Mouse (Mus musculus): Measurements from ENCODE around the gene Wdr83. TPM values are rescaled to one million over a fixed set of nuclear protein-coding genes. Genes with fewer than 3 reads are reported as not detected.
A peak's percentile ranks its signal among the peaks of the same experiment; 100 is the strongest.

The Wdr83 gene
- polyA plus RNA-seq, 1 experiment from 2014 or later = 50.5 TPM

DNA sequence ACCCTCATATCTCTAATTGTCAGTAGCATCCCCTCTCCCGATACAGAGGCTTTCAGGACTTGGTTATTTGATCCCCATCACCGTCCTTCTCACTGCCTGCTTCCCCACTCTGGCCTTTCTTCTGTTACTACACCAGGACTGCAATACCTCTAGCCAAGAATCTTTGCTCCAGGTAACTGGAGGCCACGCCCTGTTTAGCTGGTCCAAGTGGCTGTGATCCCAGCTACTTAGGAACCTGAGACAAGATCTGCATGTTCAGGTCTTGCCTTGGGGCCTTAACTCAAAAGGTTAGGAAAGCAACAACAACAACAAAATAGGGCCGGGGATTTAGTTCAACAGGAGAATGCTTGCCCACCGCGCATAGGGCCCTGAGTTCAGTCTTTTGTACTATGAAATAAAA, 37.5 kb downstream of the Wdr83 start:
- no peak for ATAC-seq (ENCODE audit: low FRiP score)
- Histone ChIP-seq H3K9me3 (no peaks in the 10 kb centered on the region), H3K9ac (no peak overlapping the region), H3K27ac (no peak overlapping the region), H3K4me1 (replicated peaks) (peaks cover 10% of the 10 kb centered on the region), H3K36me3 (peaks cover 82% of the 10 kb centered on the region), H3K4me3 (no peak overlapping the region), H3K4me2 (no peak overlapping the region), H3K27me3 (no peaks in the 10 kb centered on the region)
- 97% methylated on average over 6 of the region's 6 CpGs for WGBS

DNA sequence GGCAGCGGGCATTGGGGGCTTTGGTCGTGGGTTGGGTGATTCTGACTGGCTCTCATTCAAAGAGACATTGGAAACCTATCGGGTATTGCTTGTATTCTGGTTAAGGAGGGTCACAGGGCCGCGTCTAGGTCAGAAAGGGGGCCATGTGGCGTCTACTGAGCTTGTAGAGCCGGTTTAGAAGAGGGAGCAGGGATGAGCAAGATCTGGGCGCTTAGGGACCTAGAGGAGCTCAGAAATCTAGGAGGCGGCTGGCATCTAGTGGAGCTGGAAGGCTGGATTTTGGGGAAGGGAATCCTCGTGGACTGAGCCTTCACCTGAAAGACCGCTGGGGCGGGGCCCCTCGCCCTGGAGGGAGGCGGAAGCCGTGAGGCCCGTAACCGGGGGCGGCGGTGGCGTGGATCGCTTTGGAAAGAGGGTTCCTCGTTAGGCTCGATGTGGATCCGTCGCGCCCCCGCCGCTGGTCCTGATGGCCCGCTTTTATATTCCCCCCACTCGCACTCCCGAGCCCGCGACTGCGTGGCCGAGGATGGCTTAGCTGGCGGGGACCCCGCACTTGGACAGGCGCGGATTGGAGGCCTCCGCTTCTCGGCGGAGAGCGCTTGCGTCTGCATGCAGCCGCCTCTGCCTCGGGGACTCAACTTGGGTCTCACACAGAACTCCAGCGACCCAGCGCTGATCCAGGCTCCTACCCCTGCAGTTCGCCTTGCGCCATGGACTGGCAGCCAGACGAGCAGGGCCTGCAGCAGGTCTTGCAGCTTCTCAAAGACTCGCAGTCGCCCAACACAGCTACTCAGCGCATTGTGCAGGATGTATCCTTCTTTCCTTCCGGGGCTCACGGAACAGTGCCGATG, 43.2 kb downstream of the Wdr83 start:
- Histone ChIP-seq H3K4me2 (peak overlapping the region; percentile 97), H3K4me3 (peak overlapping the region; percentile 82), H3K27me3 (no peaks in the 10 kb centered on the region), H3K36me3 (peaks cover 31% of the 10 kb centered on the region), H3K9ac (peak overlapping the region; percentile 95), H3K27ac (peak overlapping the region; percentile 99), H3K9me3 (no peaks in the 10 kb centered on the region), H3K4me1 (replicated peaks) (peaks cover 32% of the 10 kb centered on the region)
- peak; percentile 10; the same call in 1 of the 2 replicates for ATAC-seq (ENCODE audit: low FRiP score)
- under 1% methylated on average over 47 of the region's 57 CpGs for WGBS

DNA sequence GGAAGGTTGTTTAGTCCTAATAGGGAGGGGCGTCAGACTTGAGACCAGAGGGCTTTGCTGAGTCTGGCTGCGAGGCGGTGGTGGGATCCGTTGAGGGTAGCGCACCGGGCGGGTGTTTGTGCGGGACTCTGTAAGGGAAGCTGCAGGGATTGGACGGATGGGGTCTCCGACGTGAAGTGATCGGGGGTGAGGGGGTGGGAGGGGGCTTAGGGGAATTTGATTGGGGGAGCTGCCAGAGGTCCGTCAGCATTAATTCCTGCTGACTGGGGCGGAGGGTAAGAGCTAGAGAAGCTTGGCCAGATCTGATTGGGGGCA, 43.8 kb downstream of the Wdr83 start:
- H3K9ac ChIP-seq = peak overlapping the region; percentile 95
- peaks cover 32% of the 10 kb centered on the region for H3K4me1 ChIP-seq (replicated peaks)
- peak overlapping the region; percentile 97 for H3K4me2 ChIP-seq
- peak overlapping the region; percentile 99 for H3K27ac ChIP-seq
- no peaks in the 10 kb centered on the region for H3K27me3 ChIP-seq
- WGBS = under 1% methylated on average over 14 of the region's 14 CpGs
- H3K36me3 ChIP-seq = peaks cover 32% of the 10 kb centered on the region
- H3K4me3 ChIP-seq = peak overlapping the region; percentile 82
- H3K9me3 ChIP-seq = no peaks in the 10 kb centered on the region
- peak; percentile 71 for ATAC-seq (ENCODE audit: low FRiP score)

DNA sequence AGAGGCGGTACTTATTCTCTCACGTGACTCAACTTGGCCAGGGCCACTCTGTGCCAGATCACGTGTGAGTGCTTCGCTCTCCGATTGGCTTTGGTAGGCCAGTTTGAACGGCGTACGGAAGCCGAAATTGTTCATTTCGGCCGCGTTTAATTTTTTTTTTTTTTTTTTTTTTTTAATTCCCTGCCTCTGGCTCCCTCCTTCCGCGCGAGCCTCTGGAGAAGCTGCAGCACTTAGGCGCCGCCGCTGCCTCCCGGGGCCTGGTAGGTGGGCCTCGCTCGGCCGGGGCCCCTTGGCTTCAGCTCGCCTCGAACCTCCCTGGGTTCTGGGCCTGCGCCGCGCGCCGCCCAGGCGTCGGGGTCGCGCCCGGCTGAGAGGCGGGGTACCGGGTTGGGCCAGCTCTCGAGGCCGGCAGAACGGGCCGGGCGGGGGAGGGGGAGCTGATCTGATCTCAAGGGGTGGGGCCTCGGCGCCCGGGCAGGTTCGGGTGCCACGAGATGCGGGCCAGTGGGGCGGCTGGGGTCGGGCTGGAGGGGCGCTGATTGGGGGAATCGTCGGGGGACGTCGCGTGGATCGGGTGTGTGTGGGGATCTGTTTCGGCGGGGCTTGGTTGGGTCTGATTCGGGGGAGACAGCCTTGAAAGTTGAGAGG, 44.3 kb downstream of the Wdr83 start, which contains the start of gene Tnpo2:
Gene Tnpo2, plus strand, starts transcription at position 198 of the 648 bp plus-strand sequence.
- Histone ChIP-seq H3K27ac (peak within 1 kb of the TSS; percentile 99), H3K4me2 (peak within 1 kb of the TSS; percentile 97), H3K4me1 (replicated peaks) (peaks cover 32% of the 10 kb centered on the region), H3K9ac (peak within 1 kb of the TSS; percentile 95), H3K4me3 (peak within 1 kb of the TSS; percentile 82), H3K9me3 (no peaks in the 10 kb centered on the region), H3K27me3 (no peaks in the 10 kb centered on the region), H3K36me3 (peaks cover 32% of the 10 kb centered on the region)
- under 1% methylated on average over 58 of the region's 59 CpGs for WGBS
- ATAC-seq (ENCODE audit: low FRiP score) = peak; percentile 93

DNA sequence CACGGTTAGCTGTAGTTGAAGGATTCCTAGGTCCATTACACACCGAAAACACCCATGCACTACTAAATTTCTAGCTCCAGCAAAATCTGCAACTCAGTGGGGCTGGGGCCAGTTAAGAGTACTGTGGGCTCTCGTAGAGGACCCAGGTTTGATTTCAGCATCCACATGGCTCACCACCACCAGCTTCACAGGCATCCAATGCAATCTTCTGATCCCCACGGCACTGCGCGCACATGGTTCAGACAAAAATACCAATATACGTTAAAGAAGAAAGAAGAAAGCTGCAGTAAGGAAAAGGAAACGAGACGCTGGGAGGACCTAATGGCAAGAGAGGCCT, 44.8 kb downstream of the Wdr83 start:
- Histone ChIP-seq H3K9ac (peak overlapping the region; percentile 79), H3K9me3 (no peaks in the 10 kb centered on the region), H3K36me3 (peaks cover 33% of the 10 kb centered on the region), H3K27me3 (no peaks in the 10 kb centered on the region), H3K4me2 (peak overlapping the region; percentile 76), H3K27ac (peak overlapping the region; percentile 87), H3K4me1 (replicated peaks) (peaks cover 32% of the 10 kb centered on the region), H3K4me3 (peak overlapping the region; percentile 82)
- 0% methylated on average over 9 of the region's 9 CpGs for WGBS
- peak; percentile 43 for ATAC-seq (ENCODE audit: low FRiP score)

DNA sequence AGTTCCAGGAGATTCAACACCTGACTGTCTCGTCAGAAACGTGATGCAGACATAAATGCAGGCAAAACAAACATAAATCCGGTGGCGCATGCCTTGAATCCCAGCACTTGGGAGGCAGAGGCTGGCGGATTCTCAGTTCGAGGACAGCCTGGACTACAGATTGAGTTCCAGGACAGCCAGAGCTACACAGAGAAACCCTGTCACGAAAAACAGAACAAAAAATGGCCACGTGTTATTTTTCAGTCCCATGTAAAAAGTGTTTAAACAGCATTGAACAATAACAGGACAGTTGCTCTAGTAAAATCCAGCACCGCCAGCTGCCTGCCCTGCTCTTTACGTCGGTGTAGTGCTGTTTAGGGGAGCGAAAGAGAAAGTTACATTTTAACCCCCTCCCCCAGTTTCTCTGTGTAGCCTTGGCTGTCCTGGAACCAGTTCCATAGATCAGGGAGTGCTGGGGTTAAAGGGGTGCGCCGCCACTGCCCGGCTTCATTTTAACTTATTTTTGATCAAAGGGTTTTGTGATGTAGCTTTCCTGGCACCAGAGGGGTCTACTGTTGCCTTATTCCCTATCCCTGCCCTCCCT, 45.3 kb downstream of the Wdr83 start:
- H3K27me3 ChIP-seq = no peaks in the 10 kb centered on the region
- H3K9ac ChIP-seq = peak overlapping the region; percentile 79
- no peaks in the 10 kb centered on the region for H3K9me3 ChIP-seq
- WGBS = 2% methylated on average over 15 of the region's 15 CpGs
- peak; percentile 0 for ATAC-seq (ENCODE audit: low FRiP score)
- peak overlapping the region; percentile 87 for H3K27ac ChIP-seq
- peak overlapping the region; percentile 76 for H3K4me2 ChIP-seq
- H3K36me3 ChIP-seq = peaks cover 32% of the 10 kb centered on the region
- H3K4me1 ChIP-seq (replicated peaks) = peaks cover 32% of the 10 kb centered on the region
- H3K4me3 ChIP-seq = peak overlapping the region; percentile 82

DNA sequence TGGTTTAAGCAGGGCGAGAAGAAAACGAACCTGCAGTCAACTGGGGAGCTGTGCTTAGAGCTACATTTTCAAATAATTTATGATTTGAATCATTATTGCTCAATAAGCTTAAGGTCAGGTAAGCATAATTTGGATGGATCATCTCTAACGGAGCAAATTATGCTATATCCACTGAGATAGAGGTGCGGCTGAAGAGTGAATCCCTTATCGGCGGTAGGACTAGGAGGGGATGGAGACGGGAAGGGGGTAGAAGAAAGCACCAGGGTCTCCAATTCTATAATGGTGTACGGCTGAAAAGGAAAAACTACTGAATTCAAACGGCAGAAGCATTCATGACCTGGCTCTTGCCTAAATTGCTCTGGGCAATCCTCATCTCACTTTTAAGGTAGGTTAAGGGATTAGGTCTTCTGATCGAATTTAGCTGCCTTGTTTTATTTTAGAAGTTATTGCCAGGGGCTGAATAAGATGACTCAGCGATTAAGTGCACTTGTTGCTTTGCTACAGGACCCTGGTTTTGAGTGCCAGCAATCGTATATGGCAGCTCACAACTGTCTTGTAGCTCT, 45.9 kb downstream of the Wdr83 start:
- Histone ChIP-seq H3K4me3 (peak overlapping the region; percentile 82), H3K4me1 (replicated peaks) (peaks cover 32% of the 10 kb centered on the region), H3K9ac (peak overlapping the region; percentile 79), H3K4me2 (peak overlapping the region; percentile 76), H3K9me3 (no peaks in the 10 kb centered on the region), H3K36me3 (peaks cover 31% of the 10 kb centered on the region), H3K27me3 (no peaks in the 10 kb centered on the region), H3K27ac (0 out of 2 replicates have a peak overlapping the region, but pooled peaks have one; percentile 87)
- ATAC-seq (ENCODE audit: low FRiP score) = no peak
- 6% methylated on average over 12 of the region's 12 CpGs for WGBS

DNA sequence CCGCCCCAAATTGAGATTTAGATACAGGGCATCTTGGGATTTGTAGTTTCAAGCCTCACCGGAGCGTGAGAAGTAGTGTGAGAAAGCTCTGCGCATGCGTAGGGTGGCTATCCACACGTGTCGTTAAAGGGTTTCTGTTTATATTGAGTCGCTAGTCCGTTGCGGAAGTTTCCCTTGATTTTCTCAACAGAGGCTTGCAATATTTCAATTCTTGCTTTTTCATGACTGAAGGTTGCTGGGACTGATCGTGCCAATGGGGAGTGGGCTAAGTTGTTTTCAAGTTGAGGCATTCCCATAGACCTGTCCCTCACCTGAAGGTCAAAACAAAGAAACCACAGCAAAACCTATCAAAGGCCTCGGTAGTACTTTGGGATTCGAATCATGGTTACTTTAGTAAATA, 46.3 kb downstream of the Wdr83 start:
- H3K27ac ChIP-seq = no peak overlapping the region
- WGBS = 7% methylated on average over 13 of the region's 13 CpGs
- H3K4me3 ChIP-seq = peak overlapping the region; percentile 82
- H3K27me3 ChIP-seq = no peaks in the 10 kb centered on the region
- peaks cover 34% of the 10 kb centered on the region for H3K36me3 ChIP-seq
- peak overlapping the region; percentile 76 for H3K4me2 ChIP-seq
- peak overlapping the region; percentile 79 for H3K9ac ChIP-seq
- ATAC-seq (ENCODE audit: low FRiP score) = no peak
- peaks cover 32% of the 10 kb centered on the region for H3K4me1 ChIP-seq (replicated peaks)
- H3K9me3 ChIP-seq = no peaks in the 10 kb centered on the region

DNA sequence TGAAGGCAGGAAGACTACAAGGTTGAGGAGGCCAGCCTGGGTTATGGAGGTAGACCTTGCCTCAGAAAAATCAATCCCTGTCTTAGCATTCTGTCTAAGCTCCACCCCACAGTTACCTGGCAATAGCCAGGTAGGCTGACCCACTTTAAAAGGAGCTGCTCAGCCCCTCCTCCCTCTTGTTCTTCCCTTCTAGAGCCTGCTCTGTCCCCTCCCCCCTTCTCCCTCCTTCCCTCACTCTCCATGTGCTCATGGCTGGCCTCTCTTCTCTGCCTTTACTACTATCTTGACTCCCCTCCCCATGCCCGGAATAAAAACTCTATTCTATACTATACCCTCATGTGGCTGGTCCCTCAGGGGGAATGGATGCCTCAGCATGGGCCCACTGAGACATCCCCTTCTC, 47.2 kb downstream of the Wdr83 start:
- Histone ChIP-seq H3K27ac (no peak overlapping the region), H3K27me3 (no peaks in the 10 kb centered on the region), H3K36me3 (peaks cover 41% of the 10 kb centered on the region), H3K9ac (no peak overlapping the region), H3K4me2 (no peak overlapping the region), H3K4me1 (replicated peaks) (peaks cover 29% of the 10 kb centered on the region), H3K4me3 (no peak overlapping the region), H3K9me3 (no peaks in the 10 kb centered on the region)
- WGBS = 55% methylated on average over 1 of the region's 1 CpGs
- ATAC-seq (ENCODE audit: low FRiP score) = no peak

DNA sequence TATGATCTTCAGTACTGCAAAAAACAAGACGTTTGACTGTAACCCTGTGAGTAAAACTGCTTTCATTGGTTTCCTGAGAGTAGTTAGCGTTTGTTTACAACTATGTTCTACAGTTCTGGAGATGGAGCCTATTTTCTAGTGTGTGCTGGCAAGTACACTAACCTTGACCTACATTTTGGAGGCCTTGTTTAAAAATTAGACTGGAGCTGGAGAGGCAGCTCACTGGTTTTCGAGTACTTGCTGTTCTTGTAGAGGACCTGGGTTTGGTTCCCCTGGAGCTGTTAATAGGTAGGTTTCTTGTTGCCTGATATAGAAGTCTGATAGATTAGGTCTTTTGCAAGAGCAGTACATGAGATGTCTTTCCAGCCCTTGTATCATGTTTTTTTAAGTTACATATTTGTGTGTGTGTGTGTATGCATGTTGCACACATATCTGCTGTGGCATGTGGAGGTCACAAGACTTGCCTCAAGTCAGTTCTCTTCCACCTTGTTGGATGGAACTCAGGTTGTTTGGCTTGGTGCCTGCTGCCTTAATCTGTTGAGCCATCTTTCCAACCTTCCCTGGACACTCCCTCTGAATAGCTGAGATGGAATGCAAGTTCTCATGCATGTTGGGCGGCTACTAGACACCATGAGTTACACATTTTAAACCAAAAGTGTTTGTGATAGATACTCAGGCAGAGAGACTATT, 48.3 kb downstream of the Wdr83 start:
- WGBS = 91% methylated on average over 4 of the region's 4 CpGs
- H3K27me3 ChIP-seq = no peaks in the 10 kb centered on the region
- H3K9me3 ChIP-seq = no peaks in the 10 kb centered on the region
- H3K4me2 ChIP-seq = no peak overlapping the region
- no peak for ATAC-seq (ENCODE audit: low FRiP score)
- no peak overlapping the region for H3K4me3 ChIP-seq
- H3K9ac ChIP-seq = no peak overlapping the region
- H3K36me3 ChIP-seq = peaks cover 41% of the 10 kb centered on the region
- peaks cover 31% of the 10 kb centered on the region for H3K4me1 ChIP-seq (replicated peaks)
- no peak overlapping the region for H3K27ac ChIP-seq

DNA sequence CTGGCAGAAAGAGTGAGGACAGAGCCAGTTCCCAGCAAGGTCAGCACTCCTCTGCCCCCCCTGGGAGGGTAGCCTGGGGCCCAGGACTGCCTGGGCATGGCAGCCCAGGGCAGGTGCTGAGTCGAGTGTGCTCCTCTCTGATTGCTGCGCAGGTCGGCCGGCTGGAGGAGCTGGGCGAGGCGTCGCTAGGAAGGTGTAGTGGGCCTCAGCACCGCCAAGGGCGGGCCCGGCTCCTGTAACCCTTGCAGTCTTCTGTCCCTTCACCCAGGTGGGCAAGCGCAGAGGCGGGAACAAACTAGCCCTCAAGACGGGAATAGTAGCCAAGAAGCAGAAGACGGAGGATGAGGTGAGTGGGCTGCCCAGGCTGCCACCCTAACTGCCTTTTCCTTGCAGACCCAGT, 51.8 kb downstream of the Wdr83 start:
- peaks cover 33% of the 10 kb centered on the region for H3K4me1 ChIP-seq (replicated peaks)
- H3K9ac ChIP-seq = peak overlapping the region; percentile 100
- no peaks in the 10 kb centered on the region for H3K27me3 ChIP-seq
- ATAC-seq (ENCODE audit: low FRiP score) = no peak
- H3K27ac ChIP-seq = no peak overlapping the region
- peaks cover 41% of the 10 kb centered on the region for H3K36me3 ChIP-seq
- H3K4me3 ChIP-seq = no peak overlapping the region; the same call in 1 of the 2 replicates
- 95% methylated on average over 14 of the region's 14 CpGs for WGBS
- H3K4me2 ChIP-seq = peak overlapping the region; percentile 92
- H3K9me3 ChIP-seq = no peaks in the 10 kb centered on the region

DNA sequence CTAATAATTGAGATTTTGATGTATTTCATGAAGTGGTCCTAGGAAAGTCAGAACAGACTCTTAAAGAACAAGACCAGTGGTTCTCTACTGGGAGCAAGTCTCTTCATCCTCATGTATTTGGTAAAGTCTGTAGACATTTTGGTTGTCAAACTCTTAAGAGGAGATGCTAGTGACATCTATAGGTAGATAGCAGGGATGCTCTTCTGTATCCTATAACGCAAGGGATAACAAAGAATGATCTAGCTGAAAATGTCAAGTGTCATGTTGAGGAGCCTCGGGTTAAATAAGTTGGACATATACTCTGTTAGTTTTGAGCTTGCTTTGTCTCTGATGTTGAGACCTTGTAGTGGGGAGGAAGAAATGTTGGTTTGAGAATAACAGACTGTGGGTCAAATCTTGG, 53.2 kb downstream of the Wdr83 start:
- Histone ChIP-seq H3K36me3 (peaks cover 46% of the 10 kb centered on the region), H3K4me2 (peak overlapping the region; percentile 92), H3K4me3 (peak overlapping the region; percentile 87), H3K27me3 (no peaks in the 10 kb centered on the region), H3K9ac (peak overlapping the region; percentile 100), H3K4me1 (replicated peaks) (peaks cover 41% of the 10 kb centered on the region), H3K9me3 (no peaks in the 10 kb centered on the region), H3K27ac (no peak overlapping the region)
- no peak for ATAC-seq (ENCODE audit: low FRiP score)
- 19% methylated on average over 2 of the region's 2 CpGs for WGBS

Measured in hindbrain, embryonic 13.5 days (tissue).